Mouse (Mus musculus) gastrocnemius, postnatal 14 days (tissue): ENCODE data around the gene Fam162b. TPM values are rescaled to one million over a fixed set of nuclear protein-coding genes. Genes with fewer than 3 reads are reported as not detected.

ENCODE experiments used
- DNase-seq: peaks from one replicate; pipeline ENCODE4 v3.0.0; 2021; ENCODE audit warnings: mixed read lengths
- intact Hi-C: fragments of 180-260 bp; cut with DNase I; formaldehyde crosslinking; loops from one replicate; pipeline ENCODE4 v1.15.1; 2025; ENCODE audit warnings: low total_unique reads
- long read RNA-seq, 2 experiments: library from polyadenylated mRNA; stranded (forward); transcript quantifications; one replicate each; pipeline ENCODE4 v2.0.0; 2021
- total RNA-seq, 2 experiments: library from RNA; stranded (reverse); gene quantifications; 2 replicates each; pipeline ENCODE4 v1.2.3; 2021

The Fam162b gene
- total RNA-seq = not detected
- long read RNA-seq, experiment 1 = 0 reads
- long read RNA-seq, experiment 2 = 0 reads

DNA sequence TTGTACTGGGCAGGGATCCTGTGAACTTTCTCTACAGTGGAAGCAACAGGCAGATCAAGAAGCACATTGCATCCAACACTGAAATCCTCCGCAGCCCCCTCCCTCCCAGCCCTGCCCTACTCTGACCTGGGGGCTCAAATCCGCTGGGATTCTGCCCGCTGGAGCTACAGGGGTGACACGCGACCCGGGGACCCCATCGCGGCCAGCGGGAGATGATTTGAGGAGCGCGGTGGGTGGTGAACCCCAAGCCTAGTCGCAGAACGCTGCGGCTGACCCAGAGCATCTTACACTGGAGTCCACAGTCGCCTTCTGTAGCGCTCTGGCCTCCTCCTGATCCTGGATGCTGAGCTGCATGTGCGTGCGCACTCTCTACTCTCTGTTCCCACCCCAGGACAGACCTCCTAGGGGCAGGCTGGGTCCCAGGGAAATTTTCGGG lies at the start of gene Fam162b:
Fam162b (minus strand) TSS at position 379 of the 436 bp plus-strand sequence.
- no peak for DNase-seq
- intact Hi-C loops = no loop called here

DNA sequence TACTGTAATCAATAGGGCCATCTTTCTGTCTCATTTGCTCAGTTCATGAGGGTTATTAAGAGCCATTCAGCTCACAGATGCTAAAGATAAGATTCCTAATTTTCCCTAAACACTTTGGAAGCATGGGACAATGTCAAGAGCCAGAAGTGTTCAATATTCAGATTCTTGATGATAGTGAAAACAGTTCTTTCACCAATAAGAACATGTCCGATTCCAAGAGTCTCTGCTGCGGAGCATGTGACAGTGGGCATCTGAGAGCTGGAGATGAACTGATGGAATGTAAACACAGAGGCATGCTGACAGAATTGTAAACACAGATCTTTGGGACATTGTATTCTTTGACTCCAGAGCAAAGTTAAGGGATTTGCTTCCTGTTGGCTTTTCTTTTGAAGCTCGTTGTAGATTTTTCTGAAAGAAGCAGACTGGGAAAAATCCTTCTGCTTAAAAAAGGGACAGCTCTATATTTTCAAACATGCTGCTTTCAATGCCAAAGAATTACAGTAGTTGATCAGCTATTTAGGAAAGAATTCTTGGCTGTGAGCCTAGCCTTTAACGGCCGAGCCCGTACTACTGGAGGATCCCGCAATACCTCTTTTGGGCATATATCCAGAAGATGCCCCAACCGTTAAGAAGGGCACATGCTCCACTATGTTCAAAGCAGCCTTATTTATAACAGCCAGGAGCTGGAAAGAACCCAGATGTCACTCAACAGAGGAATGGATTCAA lies 41.3 kb upstream of the Fam162b start, which contains the start of gene Gprc6a:
Gprc6a (minus strand) TSS at position 51 of the 726 bp plus-strand sequence.
- no peak for DNase-seq
- intact Hi-C loops = no loop called here

- intact Hi-C loops = no loop called here
- no peak for DNase-seq
Measured at GRCm38 (mm10) chr10:51621193-51621592, 30.9 kb upstream of the Fam162b start.

GRCm38 (mm10) chr10:51620126-51620525 lies 29.8 kb upstream of the Fam162b start:
- DNase-seq = no peak

DNA sequence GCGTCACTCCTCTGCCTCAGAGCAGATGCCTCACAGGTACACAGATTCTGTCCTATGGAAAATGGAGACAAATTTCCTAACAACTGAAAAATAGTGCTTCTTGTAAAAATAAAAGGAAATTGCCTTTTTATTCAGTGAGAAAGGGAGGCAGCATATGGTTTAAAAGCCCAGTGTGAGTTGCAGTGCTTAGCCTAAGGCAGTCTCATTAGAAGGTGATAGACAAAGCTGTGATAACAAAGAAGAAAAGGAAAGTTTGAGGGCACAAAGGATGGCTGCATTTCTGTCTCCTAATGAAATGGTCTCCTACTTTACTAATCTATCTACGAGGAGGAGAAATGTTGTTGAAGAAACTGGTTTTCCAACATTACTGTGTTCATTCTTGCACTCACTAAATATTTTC lies 28.2 kb upstream of the Fam162b start:
- intact Hi-C loops = no loop called here
- no peak for DNase-seq

More at GRCm38 (mm10) chr10:51620126-51620525, 29.8 kb upstream of the Fam162b start:
- intact Hi-C loops = no loop called here

GRCm38 (mm10) chr10:51614826-51615590 lies 24.7 kb upstream of the Fam162b start:
- intact Hi-C loops = no loop called here
- DNase-seq = no peak

GRCm38 (mm10) chr10:51613421-51613820 lies 23.1 kb upstream of the Fam162b start:
- DNase-seq = no peak
- intact Hi-C loops = no loop called here

- intact Hi-C loops = no loop called here
- no peak for DNase-seq
Measured at GRCm38 (mm10) chr10:51611969-51612682, 21.8 kb upstream of the Fam162b start.

DNA sequence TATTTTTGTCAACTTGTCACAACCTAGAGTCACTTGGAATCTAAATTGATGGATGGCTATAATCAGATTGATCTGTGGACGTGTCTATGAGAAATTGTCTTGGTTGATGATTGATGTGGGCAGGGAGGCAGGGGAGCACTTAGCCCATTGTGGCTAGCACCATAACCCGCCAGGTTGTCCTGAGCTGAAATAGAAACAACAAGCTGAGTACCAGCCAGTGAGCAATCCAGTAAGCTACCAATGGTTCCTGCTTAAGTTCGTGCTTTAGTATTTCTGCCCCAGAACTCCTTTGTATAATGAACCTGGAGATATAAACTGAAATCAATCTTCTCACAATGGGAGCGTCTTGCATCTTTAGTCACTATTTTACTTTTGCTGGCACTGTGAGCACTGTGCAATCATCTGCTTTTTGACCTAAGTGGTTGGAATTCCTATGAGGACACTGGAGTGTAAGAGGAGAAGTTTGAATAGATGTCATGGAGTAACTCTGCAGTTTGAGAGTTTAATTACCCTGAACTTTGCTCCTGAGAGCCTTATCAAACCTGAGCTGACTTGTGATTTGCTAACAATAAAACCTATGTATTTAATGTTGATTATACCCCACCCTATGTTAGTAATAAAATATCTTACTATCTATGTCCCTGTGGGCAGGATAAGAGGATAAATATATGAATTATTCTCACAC lies 19.6 kb upstream of the Fam162b start:
- DNase-seq = no peak
- intact Hi-C loops = no loop called here

DNA sequence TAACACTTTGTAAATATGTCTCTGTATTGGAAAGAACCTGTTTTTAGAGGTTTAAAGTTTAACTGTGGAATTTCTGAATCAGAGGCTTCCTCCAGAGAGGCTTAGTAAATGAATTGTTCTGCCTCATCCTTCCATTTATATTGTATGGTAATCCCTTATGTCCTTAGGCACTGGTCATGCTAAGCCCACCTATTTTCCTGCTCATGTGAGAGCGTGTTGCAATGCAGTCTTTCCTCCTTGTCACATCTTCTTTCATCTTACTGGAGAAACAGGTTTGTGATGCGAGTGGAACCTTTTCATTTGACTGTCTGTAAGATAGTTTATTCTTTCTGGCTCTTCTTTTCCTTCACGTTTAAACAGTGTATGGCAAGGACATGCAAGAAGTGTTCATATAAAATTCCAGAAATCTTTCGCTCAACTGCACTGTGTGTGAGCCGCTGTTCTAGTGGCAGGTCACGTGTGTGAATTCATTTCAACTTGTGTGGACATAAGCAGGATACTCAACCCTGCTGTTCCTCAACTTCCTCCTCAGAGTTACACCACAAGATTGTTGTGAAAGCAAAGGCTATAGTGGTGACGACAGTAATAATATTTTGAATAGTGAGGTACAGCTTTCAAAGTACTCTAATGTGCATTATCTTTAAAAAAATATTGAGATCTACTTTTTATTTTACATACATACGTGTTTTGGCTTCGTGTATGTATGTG lies 6.8 kb upstream of the Fam162b start:
- intact Hi-C loops = no loop called here

GRCm38 (mm10) chr10:51595001-51595931 lies 4.9 kb upstream of the Fam162b start:
- DNase-seq = no peak
- intact Hi-C loops = no loop called here

More for the DNA sequence above, 6.8 kb upstream of the Fam162b start:
- DNase-seq = no peak

- no peak for DNase-seq
- intact Hi-C loops = no loop called here
Measured at GRCm38 (mm10) chr10:51591574-51591973, 1.3 kb upstream of the Fam162b start.

DNA sequence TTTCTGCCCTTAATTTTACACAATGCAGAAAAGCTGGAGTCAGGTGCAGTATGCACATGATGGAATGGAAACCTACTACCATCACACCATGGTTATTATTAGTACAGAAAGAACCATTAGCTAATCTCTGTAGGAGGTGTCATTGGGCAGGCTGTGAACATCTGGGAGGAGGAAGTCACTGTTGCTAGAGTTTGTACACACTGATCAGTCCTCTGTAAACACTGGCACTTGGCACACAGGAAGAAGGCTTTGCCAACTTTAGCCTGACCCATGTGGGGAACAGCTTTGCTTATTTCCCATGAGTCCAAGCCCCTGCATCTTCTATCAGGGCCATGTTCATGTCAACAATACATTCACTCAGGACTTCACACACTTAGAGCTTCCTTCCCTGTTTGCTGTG lies 5.4 kb downstream of the Fam162b start:
- DNase-seq = no peak
- intact Hi-C loops = no loop called here

DNA sequence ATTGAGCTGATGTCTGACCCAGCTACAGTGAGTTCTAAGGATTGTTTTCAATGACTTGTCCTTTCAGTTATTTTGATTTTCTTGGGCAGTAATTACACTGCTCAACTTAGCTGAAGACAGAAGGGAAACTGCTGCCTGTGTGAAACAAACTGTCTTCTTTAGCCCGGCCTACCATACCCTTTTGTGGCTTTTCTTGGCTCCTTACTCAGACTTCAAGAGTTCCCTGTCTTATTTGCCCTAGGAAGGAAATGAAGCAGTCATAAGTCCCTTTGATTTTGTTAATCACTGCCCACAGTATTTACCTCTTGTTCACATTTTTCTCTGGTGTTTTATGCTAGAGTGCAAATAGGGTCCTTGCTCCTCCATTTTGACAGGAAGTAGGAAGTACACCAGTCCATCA lies 5.9 kb downstream of the Fam162b start:
- intact Hi-C loops = no loop called here
- no peak for DNase-seq

GRCm38 (mm10) chr10:51571225-51571996 lies 18.9 kb downstream of the Fam162b start:
- no peak for DNase-seq
- intact Hi-C loops = no loop called here

DNA sequence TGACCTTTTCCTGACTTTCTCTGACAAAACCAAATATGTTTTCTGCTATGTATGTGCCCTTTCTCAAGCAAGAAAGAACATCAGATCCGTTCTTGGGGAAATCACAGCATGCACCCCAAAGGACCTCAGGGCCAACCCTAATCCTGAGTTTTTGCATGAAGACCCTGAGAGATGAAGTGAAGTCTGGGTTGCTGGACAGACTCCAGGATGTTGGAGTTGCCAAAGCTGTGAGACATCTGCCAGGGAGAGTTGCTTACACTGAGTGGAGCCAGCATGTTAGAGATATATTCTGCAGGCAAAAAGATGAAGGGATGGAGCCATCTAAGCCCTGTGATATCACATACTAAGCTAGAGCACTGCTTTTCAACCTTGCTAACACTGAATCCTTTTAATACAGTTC lies 34.3 kb downstream of the Fam162b start:
- intact Hi-C loops = no loop called here
- no peak for DNase-seq
